Mouse (Mus musculus): ENCODE results near the gene Tpst1. TPM values are rescaled to one million over a fixed set of nuclear protein-coding genes. Genes with fewer than 3 reads are reported as not detected.

Tpst1 gene
- polyA plus RNA-seq, 1 experiment from 2014 or later = 55.6 TPM

DNA sequence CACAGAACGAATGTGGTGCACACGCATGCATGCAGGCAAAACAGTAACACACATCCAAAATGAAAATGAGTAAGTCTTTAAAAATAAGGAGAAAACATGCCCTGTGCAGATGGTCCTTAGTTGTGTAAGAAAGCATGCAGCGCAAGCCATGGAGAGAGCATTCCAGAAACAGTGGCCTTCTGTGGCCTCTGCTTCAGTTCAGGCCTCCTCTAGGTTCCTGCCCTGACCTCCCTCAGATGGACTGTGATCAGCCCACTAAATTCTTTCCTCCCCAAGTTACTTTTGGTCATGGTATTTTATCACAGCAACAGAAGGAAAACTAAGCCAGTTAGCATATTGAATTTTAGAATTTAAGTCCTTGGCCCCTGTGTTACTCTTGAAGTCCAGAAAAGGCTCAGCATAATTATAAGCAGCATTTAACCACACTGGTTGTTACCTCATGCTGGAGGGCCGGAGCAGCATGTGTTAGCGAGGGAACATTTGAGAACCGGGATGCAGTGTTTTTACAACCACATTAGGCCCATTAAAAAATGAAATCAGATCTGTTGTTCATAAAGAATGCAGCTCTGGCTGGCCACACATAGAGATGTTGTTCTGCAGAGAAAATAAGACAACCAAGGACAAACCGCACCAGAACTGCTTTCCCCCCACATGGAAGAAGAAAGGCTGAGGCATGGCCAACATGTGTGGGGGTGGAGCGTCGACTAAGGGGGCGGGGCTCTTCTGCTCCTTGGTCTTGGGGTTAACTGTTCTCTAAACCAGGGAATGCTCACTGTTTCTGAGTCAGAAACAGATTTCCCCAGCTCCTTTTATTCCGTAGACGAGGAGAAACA, 37.7 kb downstream of the Tpst1 start:
- Histone ChIP-seq H3K27ac (replicated peaks) (no peak overlapping the region), H3K9me3 (no peaks in the 10 kb centered on the region), H3K4me3 (no peak overlapping the region), H3K27me3 (replicated peaks; ENCODE audit: low read depth, poor library complexity, severe bottlenecking) (no peaks in the 10 kb centered on the region), H3K4me1 (no peaks in the 10 kb centered on the region), H3K36me3 (replicated peaks) (peaks cover 44% of the 10 kb centered on the region)
- 85% methylated on average over 12 of the region's 12 CpGs for WGBS
- DNase-seq (ENCODE audit: low spot score) = no peak

DNA sequence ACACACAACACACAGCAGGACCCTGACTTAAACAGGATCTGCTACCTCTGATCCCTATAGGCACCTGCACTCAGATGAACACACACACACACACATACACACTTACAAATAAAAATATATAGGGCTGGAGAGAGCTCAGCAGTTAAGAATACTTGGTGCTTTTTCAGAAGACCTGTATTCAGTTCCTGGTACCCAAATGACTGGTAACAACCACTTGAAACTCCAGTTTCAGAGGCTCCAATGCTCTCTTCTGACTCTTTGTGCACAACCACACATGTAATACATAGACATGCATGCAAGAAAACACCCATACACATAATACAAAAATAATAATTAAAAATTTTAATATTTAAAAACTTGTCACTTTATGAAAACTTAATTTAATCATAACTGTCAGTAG, 39.5 kb downstream of the Tpst1 start:
- Histone ChIP-seq H3K36me3 (replicated peaks) (peaks cover 50% of the 10 kb centered on the region), H3K4me1 (no peaks in the 10 kb centered on the region), H3K4me3 (no peak overlapping the region), H3K9me3 (no peaks in the 10 kb centered on the region), H3K27ac (replicated peaks) (no peak overlapping the region), H3K27me3 (replicated peaks; ENCODE audit: low read depth, poor library complexity, severe bottlenecking) (no peaks in the 10 kb centered on the region)
- DNase-seq (ENCODE audit: low spot score) = no peak

DNA sequence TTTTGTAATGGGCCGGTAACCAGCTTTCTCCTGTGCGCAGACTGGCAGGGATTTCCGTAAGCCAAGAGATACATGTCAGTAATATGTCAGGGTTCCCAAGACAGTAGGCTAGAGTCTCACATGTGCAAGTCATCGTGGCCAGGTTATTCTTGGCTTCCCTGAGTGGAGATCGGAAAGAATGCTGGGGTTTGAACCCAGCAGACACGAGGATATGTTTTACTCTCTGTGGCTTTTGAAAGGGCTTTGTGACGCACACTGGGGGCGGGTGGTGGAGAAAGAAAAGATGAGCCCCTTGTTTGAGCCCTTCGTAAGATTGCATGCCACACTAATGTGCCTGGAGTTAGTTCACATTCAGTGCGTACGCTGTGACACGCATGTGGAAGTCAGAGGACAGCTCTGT, 43.0 kb downstream of the Tpst1 start:
- H3K4me1 ChIP-seq = peaks cover 11% of the 10 kb centered on the region
- no peaks in the 10 kb centered on the region for H3K9me3 ChIP-seq
- 91% methylated on average over 12 of the region's 12 CpGs for WGBS
- H3K27ac ChIP-seq (replicated peaks) = no peak overlapping the region
- DNase-seq (ENCODE audit: low spot score) = no peak
- H3K27me3 ChIP-seq (replicated peaks; ENCODE audit: low read depth, poor library complexity, severe bottlenecking) = no peaks in the 10 kb centered on the region
- H3K36me3 ChIP-seq (replicated peaks) = peaks cover 33% of the 10 kb centered on the region
- no peak overlapping the region for H3K4me3 ChIP-seq

DNA sequence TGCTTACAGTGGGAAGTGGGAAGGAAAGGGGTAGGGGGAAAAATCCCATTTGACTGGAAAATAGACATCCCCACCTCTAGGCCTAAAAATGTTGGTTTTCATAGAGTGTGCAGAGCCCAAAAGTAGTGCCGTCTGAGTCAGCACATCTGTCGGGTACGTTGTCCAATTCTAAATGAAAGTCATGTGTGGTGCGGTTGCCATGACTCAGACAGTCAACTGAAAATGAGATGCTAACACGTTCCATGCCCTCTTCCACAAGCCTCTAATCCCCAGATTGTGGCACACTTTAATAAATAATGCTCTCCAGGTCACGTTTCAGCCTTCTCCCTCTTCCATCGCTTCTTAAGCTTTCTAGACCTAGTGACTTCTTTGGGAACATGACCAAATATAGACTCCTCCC, 43.7 kb downstream of the Tpst1 start:
- H3K9me3 ChIP-seq = no peaks in the 10 kb centered on the region
- peaks cover 14% of the 10 kb centered on the region for H3K4me1 ChIP-seq
- no peak overlapping the region for H3K4me3 ChIP-seq
- WGBS = 90% methylated on average over 7 of the region's 7 CpGs
- no peak overlapping the region for H3K27ac ChIP-seq (replicated peaks)
- H3K27me3 ChIP-seq (replicated peaks; ENCODE audit: low read depth, poor library complexity, severe bottlenecking) = no peaks in the 10 kb centered on the region
- peaks cover 40% of the 10 kb centered on the region for H3K36me3 ChIP-seq (replicated peaks)
- DNase-seq (ENCODE audit: low spot score) = no peak

DNA sequence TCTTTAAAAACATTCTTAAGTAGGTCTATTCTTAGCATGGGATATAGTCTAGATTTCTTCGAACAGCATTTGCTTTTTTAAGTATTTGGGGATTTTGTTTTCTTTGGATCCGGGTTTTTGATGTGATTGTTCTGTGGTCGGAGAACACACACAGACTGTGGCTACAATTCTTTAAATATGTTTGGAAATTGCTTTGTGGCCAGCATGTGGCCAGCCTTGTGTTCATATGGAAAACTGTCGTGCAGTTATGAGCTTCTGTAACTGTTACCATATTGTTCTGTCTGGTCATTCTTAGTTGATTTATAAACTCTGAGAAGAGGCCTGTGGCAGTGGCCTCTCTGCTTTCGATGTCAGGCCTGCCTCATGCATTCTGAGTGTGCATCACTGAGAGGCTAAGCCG, 44.8 kb downstream of the Tpst1 start:
- Histone ChIP-seq H3K9me3 (no peaks in the 10 kb centered on the region), H3K4me1 (peaks cover 14% of the 10 kb centered on the region), H3K27ac (replicated peaks) (no peak overlapping the region), H3K4me3 (no peak overlapping the region), H3K27me3 (replicated peaks; ENCODE audit: low read depth, poor library complexity, severe bottlenecking) (no peaks in the 10 kb centered on the region), H3K36me3 (replicated peaks) (peaks cover 40% of the 10 kb centered on the region)
- no peak for DNase-seq (ENCODE audit: low spot score)
- WGBS = 87% methylated on average over 6 of the region's 6 CpGs

DNA sequence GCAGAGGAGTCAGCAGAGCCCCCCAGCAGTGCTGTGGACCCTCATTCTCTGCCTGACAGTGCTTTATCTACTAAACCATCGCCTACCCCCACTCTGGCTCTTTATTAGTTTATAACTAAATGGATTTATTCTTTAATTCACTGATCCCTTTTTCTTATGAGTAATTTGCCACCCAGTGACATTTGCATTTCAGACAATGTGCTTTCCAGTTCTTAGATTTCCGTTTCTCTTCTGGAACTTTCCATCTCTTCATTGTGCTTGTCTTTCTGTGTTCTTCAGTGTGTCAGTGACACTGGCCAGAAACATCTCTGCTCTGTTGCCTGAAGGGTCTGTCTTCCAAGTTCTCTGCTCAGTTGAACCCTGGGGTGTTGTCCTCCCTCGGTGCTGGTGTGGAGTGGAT, 46.1 kb downstream of the Tpst1 start:
- no peak overlapping the region for H3K4me3 ChIP-seq
- peaks cover 14% of the 10 kb centered on the region for H3K4me1 ChIP-seq
- 78% methylated on average over 3 of the region's 3 CpGs for WGBS
- peaks cover 36% of the 10 kb centered on the region for H3K36me3 ChIP-seq (replicated peaks)
- no peak for DNase-seq (ENCODE audit: low spot score)
- H3K9me3 ChIP-seq = no peaks in the 10 kb centered on the region
- no peaks in the 10 kb centered on the region for H3K27me3 ChIP-seq (replicated peaks; ENCODE audit: low read depth, poor library complexity, severe bottlenecking)
- no peak overlapping the region for H3K27ac ChIP-seq (replicated peaks)

DNA sequence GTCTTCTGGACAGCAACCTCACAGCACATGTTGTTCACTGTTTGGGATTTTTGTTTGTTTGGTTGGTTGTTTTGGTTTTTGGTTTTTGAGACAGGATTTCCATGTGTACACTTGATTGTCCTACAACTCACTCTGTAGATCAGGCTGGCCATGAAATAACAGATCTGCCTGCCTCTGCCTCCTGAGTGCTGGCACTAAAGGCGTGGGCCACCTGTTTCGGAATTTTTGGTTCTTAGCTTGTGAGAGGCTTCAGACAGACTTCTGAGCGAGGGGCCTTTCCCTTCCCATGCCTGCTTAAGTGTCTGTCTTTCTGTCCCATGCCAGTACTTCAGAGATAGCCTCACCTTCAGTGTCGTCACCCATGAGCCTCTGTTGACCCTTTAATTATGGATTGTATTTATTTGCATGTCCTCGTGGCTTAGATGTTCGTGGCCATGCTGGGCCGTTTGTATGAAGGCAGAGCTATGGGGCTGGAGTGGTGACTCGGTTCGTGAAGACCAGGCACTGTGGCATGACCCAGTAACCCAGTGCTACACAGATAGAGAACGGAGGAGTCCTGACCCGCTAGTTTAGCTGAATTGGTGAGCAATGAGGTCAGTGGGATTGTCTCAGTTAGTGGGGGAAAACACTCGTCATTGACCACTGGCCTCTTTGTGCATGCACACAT, 47.1 kb downstream of the Tpst1 start:
- H3K9me3 ChIP-seq = no peaks in the 10 kb centered on the region
- no peak overlapping the region for H3K27ac ChIP-seq (replicated peaks)
- DNase-seq (ENCODE audit: low spot score) = no peak
- H3K4me1 ChIP-seq = peaks cover 14% of the 10 kb centered on the region
- H3K27me3 ChIP-seq (replicated peaks; ENCODE audit: low read depth, poor library complexity, severe bottlenecking) = no peaks in the 10 kb centered on the region
- no peak overlapping the region for H3K4me3 ChIP-seq
- peaks cover 32% of the 10 kb centered on the region for H3K36me3 ChIP-seq (replicated peaks)
- 76% methylated on average over 12 of the region's 12 CpGs for WGBS

DNA sequence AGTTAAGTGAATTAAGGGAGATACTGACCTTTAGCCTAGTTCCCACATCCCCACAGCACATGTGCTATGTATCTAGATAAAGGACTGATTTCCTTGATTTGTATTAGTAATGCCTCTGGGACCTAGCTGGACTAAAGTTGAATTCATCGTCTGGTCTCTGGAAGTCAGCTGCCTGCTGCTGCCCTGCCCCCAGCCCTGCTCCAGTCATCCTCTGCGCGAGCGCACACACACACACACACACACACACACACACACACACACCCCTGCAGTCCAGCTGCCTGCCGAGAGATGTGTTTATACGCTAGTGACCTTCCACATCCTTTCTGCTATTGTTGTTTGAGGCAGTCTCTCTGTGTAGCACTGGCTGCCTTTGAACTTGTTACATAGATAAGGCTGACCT, 47.8 kb downstream of the Tpst1 start:
- H3K9me3 ChIP-seq = no peaks in the 10 kb centered on the region
- peaks cover 14% of the 10 kb centered on the region for H3K4me1 ChIP-seq
- H3K4me3 ChIP-seq = no peak overlapping the region
- H3K27ac ChIP-seq (replicated peaks) = peak overlapping the region; percentile 14; the same call in 1 of the 2 replicates
- DNase-seq (ENCODE audit: low spot score) = peak; percentile 64
- no peaks in the 10 kb centered on the region for H3K27me3 ChIP-seq (replicated peaks; ENCODE audit: low read depth, poor library complexity, severe bottlenecking)
- 60% methylated on average over 6 of the region's 6 CpGs for WGBS
- H3K36me3 ChIP-seq (replicated peaks) = peaks cover 30% of the 10 kb centered on the region

DNA sequence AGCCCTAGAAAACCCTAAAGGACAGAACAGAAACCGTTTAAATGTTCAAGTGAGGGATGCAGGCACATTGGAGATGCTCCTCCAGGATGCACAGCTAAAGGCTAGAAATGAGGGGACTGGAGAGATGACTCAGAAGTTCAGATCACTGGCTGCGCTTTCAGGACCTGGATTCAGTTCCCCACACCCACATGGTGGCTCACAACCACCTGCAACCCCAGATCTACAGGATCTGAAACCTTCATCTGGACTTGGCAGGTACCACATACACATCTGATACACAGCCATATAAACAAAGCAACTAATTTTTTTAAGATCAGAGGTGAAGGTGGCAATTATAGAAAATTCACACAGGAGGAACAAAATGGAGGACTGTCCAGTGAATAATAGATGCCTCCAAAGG, 49.2 kb downstream of the Tpst1 start:
- H3K27ac ChIP-seq (replicated peaks) = no peak overlapping the region
- no peak for DNase-seq (ENCODE audit: low spot score)
- no peak overlapping the region for H3K4me3 ChIP-seq
- no peaks in the 10 kb centered on the region for H3K27me3 ChIP-seq (replicated peaks; ENCODE audit: low read depth, poor library complexity, severe bottlenecking)
- no peaks in the 10 kb centered on the region for H3K9me3 ChIP-seq
- H3K4me1 ChIP-seq = peaks cover 14% of the 10 kb centered on the region
- WGBS = 92% methylated on average over 2 of the region's 2 CpGs
- H3K36me3 ChIP-seq (replicated peaks) = peaks cover 26% of the 10 kb centered on the region

DNA sequence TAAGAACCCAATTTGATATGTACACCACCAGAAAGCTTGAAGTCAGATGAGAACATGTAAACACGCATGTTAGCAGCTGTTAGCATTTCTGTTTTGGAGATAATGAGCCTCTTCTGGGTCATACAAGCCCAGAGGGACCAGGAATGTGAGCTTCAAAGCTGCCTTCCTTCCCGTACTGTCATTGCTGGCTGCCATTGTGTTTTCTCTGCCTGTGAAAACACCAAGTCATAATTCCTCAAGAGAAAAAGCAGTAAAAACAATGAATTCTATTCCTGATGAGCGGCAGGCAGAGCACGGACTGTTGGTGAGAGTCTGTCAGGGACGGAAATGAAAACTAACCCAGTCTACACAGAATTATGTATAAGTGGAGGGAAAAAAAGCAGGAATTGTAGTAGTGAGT, 51.1 kb downstream of the Tpst1 start:
- WGBS = 80% methylated on average over 5 of the region's 5 CpGs
- H3K9me3 ChIP-seq = no peaks in the 10 kb centered on the region

DNA sequence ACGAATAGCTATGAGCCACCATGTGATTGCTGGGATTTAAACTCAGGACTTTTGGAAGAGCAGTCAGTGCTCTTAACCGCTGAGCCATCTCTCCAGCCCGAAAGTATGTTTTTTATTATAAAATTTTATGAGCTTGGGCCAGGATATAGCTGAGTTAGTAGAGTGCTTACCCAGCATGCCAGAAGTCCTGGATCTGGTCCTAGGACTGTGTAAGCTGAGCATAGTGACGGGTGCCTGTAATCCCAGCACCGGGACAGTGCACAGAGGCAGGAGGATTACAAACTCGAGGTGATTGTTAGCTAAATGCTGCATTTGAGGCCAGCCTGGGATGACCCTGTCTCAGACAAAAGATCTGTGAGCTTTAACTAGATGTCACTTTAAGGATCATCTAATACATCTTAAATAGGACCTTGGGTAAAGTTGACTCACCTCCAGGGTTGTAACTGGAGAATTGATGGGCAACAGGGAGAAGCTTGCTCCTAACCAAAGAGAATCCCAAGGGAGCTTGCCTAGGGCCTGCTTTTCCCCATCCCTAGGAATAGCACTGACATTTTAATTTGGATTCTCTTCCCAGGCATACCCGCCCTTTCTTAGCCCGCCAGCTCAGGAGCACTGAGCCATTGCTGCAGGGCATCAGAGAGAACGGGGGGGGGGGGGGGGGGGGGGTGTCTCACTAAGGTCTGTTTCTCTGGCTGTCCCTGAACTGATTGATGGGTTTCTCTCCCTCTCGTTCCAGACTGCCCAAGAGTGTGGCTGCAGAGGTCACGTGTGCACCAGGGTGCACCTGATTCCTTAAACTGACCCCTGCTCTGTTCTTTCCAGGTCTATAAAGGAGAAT, 55.8 kb downstream of the Tpst1 start:
- peaks cover 7% of the 10 kb centered on the region; the same call in 1 of the 2 replicates for H3K4me1 ChIP-seq
- H3K27ac ChIP-seq (replicated peaks) = no peak overlapping the region
- no peaks in the 10 kb centered on the region for H3K9me3 ChIP-seq
- no peak for DNase-seq (ENCODE audit: low spot score)
- no peak overlapping the region for H3K4me3 ChIP-seq
- no peaks in the 10 kb centered on the region for H3K27me3 ChIP-seq (replicated peaks; ENCODE audit: low read depth, poor library complexity, severe bottlenecking)
- 69% methylated on average over 11 of the region's 11 CpGs for WGBS
- peaks cover 33% of the 10 kb centered on the region for H3K36me3 ChIP-seq (replicated peaks)

More for the DNA sequence above, 51.1 kb downstream of the Tpst1 start:
- peaks cover 20% of the 10 kb centered on the region for H3K4me1 ChIP-seq
- no peak for DNase-seq (ENCODE audit: low spot score)
- peaks cover 24% of the 10 kb centered on the region for H3K36me3 ChIP-seq (replicated peaks)
- H3K4me3 ChIP-seq = no peak overlapping the region
- no peaks in the 10 kb centered on the region for H3K27me3 ChIP-seq (replicated peaks; ENCODE audit: low read depth, poor library complexity, severe bottlenecking)
- H3K27ac ChIP-seq (replicated peaks) = no peak overlapping the region

DNA sequence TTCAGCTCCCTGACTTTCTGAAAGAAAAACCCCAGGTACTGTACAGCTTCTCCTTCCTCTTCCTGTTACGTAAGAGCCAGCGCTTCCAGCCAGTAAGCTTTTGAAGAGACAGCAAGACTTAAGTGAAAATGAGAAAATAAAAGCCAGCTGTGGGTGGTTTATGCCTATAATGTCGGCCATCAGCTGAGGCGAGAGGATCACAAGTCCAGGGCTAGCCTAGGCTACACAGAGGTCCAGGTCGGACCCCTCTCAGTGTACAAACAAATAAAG, 56.3 kb downstream of the Tpst1 start:
- Histone ChIP-seq H3K9me3 (no peaks in the 10 kb centered on the region), H3K27ac (replicated peaks) (no peak overlapping the region), H3K27me3 (replicated peaks; ENCODE audit: low read depth, poor library complexity, severe bottlenecking) (no peaks in the 10 kb centered on the region), H3K36me3 (replicated peaks) (peaks cover 35% of the 10 kb centered on the region), H3K4me1 (peaks cover 7% of the 10 kb centered on the region; the same call in 1 of the 2 replicates), H3K4me3 (no peak overlapping the region)
- no peak for DNase-seq (ENCODE audit: low spot score)
- WGBS = 83% methylated on average over 5 of the region's 5 CpGs

Data from embryonic facial prominence, embryonic 10.5 days (tissue).